Mouse (Mus musculus): ENCODE measurements at regions not wholly inside any gene's neighbourhood (a gene's known extent, or its start where the extent isn't known, plus 50 kb on each side); places are given as distances from the start of the nearest gene placed in this dataset.

- 90% methylated on average over 4 of the region's 4 CpGs for WGBS
- DNase-seq: no peak
- no peak overlapping the region for H3K4me3 ChIP-seq (replicated peaks; ENCODE audit: low read depth, low read length)
- H3K27me3 ChIP-seq (ENCODE audit: control insufficient read depth, insufficient read depth, low read length): no peaks in the 10 kb centered on the region
- H3K27ac ChIP-seq (replicated peaks; ENCODE audit: low read depth, low read length): no peak overlapping the region
- no peaks in the 10 kb centered on the region for H3K36me3 ChIP-seq (ENCODE audit: control insufficient read depth, insufficient read depth, low read length)
- H3K4me2 ChIP-seq (ENCODE audit: low read length): no peak overlapping the region
- H3K4me1 ChIP-seq (ENCODE audit: control insufficient read depth, insufficient read depth, low read length): no peaks in the 10 kb centered on the region
- H3K9ac ChIP-seq (replicated peaks; ENCODE audit: low read length): no peak overlapping the region
- no peaks in the 10 kb centered on the region for H3K9me3 ChIP-seq (ENCODE audit: control insufficient read depth, low read length)
- no peak for ATAC-seq (ENCODE audit: low FRiP score, low TSS enrichment)
Observed at GRCm38 (mm10) chr3:154513566-154513965, 82.9 kb upstream of the Cryz start.

DNA sequence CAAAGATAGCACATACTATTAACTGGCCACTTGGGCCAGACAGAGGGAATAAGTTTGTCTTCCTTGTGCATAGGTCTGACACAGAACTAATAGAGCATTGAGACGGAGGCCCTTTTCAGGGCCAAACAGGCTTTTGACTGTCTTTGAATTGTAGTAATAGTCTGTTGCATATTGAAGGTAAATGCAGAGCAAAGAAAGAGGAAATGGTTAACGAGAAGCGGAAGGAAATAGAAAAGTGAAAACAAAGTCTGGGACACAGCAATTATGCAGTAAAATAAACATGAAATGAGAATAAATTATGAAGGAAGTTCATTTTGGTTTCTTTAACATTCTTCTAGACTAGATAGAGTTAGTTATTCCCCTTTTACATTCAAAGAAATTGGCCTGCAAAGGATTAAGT, 86.4 kb upstream of the Cryz start:
- 82% methylated on average over 3 of the region's 3 CpGs for WGBS
- DNase-seq (no peak), ATAC-seq (ENCODE audit: low FRiP score, low TSS enrichment) (no peak)
- no peak overlapping the region for H3K4me2 ChIP-seq (ENCODE audit: low read length)
- H3K27ac ChIP-seq (replicated peaks; ENCODE audit: low read depth, low read length): no peak overlapping the region
- no peaks in the 10 kb centered on the region for H3K4me1 ChIP-seq (ENCODE audit: control insufficient read depth, insufficient read depth, low read length)
- H3K9ac ChIP-seq (replicated peaks; ENCODE audit: low read length): no peak overlapping the region
- no peak overlapping the region for H3K4me3 ChIP-seq (replicated peaks; ENCODE audit: low read depth, low read length)
- no peaks in the 10 kb centered on the region for H3K27me3 ChIP-seq (ENCODE audit: control insufficient read depth, insufficient read depth, low read length)
- H3K36me3 ChIP-seq (ENCODE audit: control insufficient read depth, insufficient read depth, low read length): no peaks in the 10 kb centered on the region
- H3K9me3 ChIP-seq (ENCODE audit: control insufficient read depth, low read length): no peaks in the 10 kb centered on the region

- Histone ChIP-seq H3K27ac (replicated peaks; ENCODE audit: low read depth, low read length) (no peak overlapping the region), H3K9me3 (ENCODE audit: control insufficient read depth, low read length) (no peaks in the 10 kb centered on the region), H3K9ac (replicated peaks; ENCODE audit: low read length) (no peak overlapping the region), H3K4me2 (ENCODE audit: low read length) (no peak overlapping the region), H3K27me3 (ENCODE audit: control insufficient read depth, insufficient read depth, low read length) (no peaks in the 10 kb centered on the region), H3K4me1 (ENCODE audit: control insufficient read depth, insufficient read depth, low read length) (no peaks in the 10 kb centered on the region), H3K4me3 (replicated peaks; ENCODE audit: low read depth, low read length) (no peak overlapping the region), H3K36me3 (ENCODE audit: control insufficient read depth, insufficient read depth, low read length) (no peaks in the 10 kb centered on the region)
- 78% methylated on average over 6 of the region's 6 CpGs for WGBS
- DNase-seq (peak; percentile 4), ATAC-seq (ENCODE audit: low FRiP score, low TSS enrichment) (no peak)
Observed at GRCm38 (mm10) chr3:154509394-154509793, 87.1 kb upstream of the Cryz start.

GRCm38 (mm10) chr3:154493387-154493920, 103.1 kb upstream of the Cryz start:
- H3K27ac ChIP-seq (replicated peaks; ENCODE audit: low read depth, low read length): no peak overlapping the region
- no peaks in the 10 kb centered on the region for H3K9me3 ChIP-seq (ENCODE audit: control insufficient read depth, low read length)
- no peaks in the 10 kb centered on the region for H3K36me3 ChIP-seq (ENCODE audit: control insufficient read depth, insufficient read depth, low read length)
- no peaks in the 10 kb centered on the region for H3K4me1 ChIP-seq (ENCODE audit: control insufficient read depth, insufficient read depth, low read length)
- WGBS: 90% methylated on average over 2 of the region's 2 CpGs
- no peaks in the 10 kb centered on the region for H3K27me3 ChIP-seq (ENCODE audit: control insufficient read depth, insufficient read depth, low read length)
- no peak overlapping the region for H3K4me2 ChIP-seq (ENCODE audit: low read length)
- DNase-seq (no peak), ATAC-seq (ENCODE audit: low FRiP score, low TSS enrichment) (no peak)
- H3K4me3 ChIP-seq (replicated peaks; ENCODE audit: low read depth, low read length): no peak overlapping the region
- no peak overlapping the region for H3K9ac ChIP-seq (replicated peaks; ENCODE audit: low read length)

GRCm38 (mm10) chr3:154472426-154472825, 124.1 kb upstream of the Cryz start:
- Histone ChIP-seq H3K27me3 (ENCODE audit: control insufficient read depth, insufficient read depth, low read length) (no peaks in the 10 kb centered on the region), H3K4me3 (replicated peaks; ENCODE audit: low read depth, low read length) (no peak overlapping the region), H3K27ac (replicated peaks; ENCODE audit: low read depth, low read length) (no peak overlapping the region), H3K9me3 (ENCODE audit: control insufficient read depth, low read length) (no peaks in the 10 kb centered on the region), H3K36me3 (ENCODE audit: control insufficient read depth, insufficient read depth, low read length) (no peaks in the 10 kb centered on the region), H3K9ac (replicated peaks; ENCODE audit: low read length) (no peak overlapping the region), H3K4me1 (ENCODE audit: control insufficient read depth, insufficient read depth, low read length) (peaks cover 8% of the 10 kb centered on the region), H3K4me2 (ENCODE audit: low read length) (no peak overlapping the region)
- WGBS: 90% methylated on average over 2 of the region's 2 CpGs
- ATAC-seq (ENCODE audit: low FRiP score, low TSS enrichment): no peak
- peak; percentile 14 for DNase-seq

GRCm38 (mm10) chr3:154467581-154468374, 128.7 kb upstream of the Cryz start:
- H3K4me1 ChIP-seq (ENCODE audit: control insufficient read depth, insufficient read depth, low read length): peaks cover 9% of the 10 kb centered on the region
- no peaks in the 10 kb centered on the region for H3K27me3 ChIP-seq (ENCODE audit: control insufficient read depth, insufficient read depth, low read length)
- no peaks in the 10 kb centered on the region for H3K36me3 ChIP-seq (ENCODE audit: control insufficient read depth, insufficient read depth, low read length)
- no peaks in the 10 kb centered on the region for H3K9me3 ChIP-seq (ENCODE audit: control insufficient read depth, low read length)
- DNase-seq (peak; percentile 83), ATAC-seq (ENCODE audit: low FRiP score, low TSS enrichment) (no peak; the same call in 1 of the 2 replicates)
- H3K27ac ChIP-seq (replicated peaks; ENCODE audit: low read depth, low read length): no peak overlapping the region
- H3K9ac ChIP-seq (replicated peaks; ENCODE audit: low read length): no peak overlapping the region
- WGBS: 30% methylated on average over 13 of the region's 13 CpGs
- H3K4me3 ChIP-seq (replicated peaks; ENCODE audit: low read depth, low read length): no peak overlapping the region
- H3K4me2 ChIP-seq (ENCODE audit: low read length): peak overlapping the region; percentile 8

DNA sequence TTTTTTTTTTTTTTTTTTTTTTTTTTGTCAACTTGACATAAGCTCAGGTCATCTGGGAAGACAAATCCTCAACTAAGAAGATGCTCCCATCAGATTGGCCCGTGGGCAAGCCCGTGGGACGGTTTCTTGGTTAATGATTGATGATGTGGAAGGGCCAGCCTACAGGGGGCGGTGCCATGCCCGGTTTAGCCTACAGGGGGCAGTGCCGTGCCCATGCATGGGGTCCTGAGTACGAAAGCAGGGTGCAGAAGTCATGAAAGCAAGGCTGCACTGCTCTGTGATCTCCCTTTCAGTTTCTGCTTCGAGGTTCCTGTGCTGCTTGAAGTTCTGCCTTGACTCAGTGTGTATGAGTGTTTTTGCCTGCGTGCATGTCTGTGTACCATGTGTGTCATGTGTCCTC, 127.7 kb upstream of the Lhx8 start:
- Histone ChIP-seq H3K27ac (replicated peaks; ENCODE audit: low read depth, low read length) (no peak overlapping the region), H3K4me2 (ENCODE audit: low read length) (no peak overlapping the region), H3K36me3 (ENCODE audit: control insufficient read depth, insufficient read depth, low read length) (no peaks in the 10 kb centered on the region), H3K27me3 (ENCODE audit: control insufficient read depth, insufficient read depth, low read length) (no peaks in the 10 kb centered on the region), H3K4me1 (ENCODE audit: control insufficient read depth, insufficient read depth, low read length) (no peaks in the 10 kb centered on the region), H3K9me3 (ENCODE audit: control insufficient read depth, low read length) (no peaks in the 10 kb centered on the region), H3K9ac (replicated peaks; ENCODE audit: low read length) (no peak overlapping the region), H3K4me3 (replicated peaks; ENCODE audit: low read depth, low read length) (no peak overlapping the region)
- WGBS: 83% methylated on average over 9 of the region's 9 CpGs
- no peak for DNase-seq
- ATAC-seq (ENCODE audit: low FRiP score, low TSS enrichment): no peak

DNA sequence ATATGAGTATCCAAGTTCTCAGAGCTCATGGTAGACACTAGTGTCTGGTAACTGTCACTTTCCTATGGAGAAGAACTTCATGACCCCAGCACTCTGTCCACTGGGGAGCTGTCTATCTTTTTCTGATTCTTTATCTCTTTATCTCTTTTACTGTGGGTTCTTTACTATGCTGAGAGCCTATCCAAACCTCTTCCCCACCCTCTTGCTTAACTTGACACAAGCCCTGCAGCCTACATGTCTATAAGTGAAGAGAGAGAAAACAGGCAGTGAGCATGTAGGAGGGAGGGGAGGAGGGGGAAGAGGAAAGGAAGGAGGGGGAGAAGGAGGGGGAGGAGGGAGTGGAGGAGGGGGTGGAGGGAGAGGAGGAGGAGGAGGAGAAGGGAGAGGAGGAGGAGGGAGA, 122.6 kb upstream of the Lhx8 start:
- no peaks in the 10 kb centered on the region for H3K9me3 ChIP-seq (ENCODE audit: control insufficient read depth, low read length)
- DNase-seq (no peak), ATAC-seq (ENCODE audit: low FRiP score, low TSS enrichment) (no peak)
- H3K4me2 ChIP-seq (ENCODE audit: low read length): no peak overlapping the region
- H3K27ac ChIP-seq (replicated peaks; ENCODE audit: low read depth, low read length): no peak overlapping the region
- H3K36me3 ChIP-seq (ENCODE audit: control insufficient read depth, insufficient read depth, low read length): no peaks in the 10 kb centered on the region
- no peaks in the 10 kb centered on the region for H3K27me3 ChIP-seq (ENCODE audit: control insufficient read depth, insufficient read depth, low read length)
- H3K4me3 ChIP-seq (replicated peaks; ENCODE audit: low read depth, low read length): no peak overlapping the region
- H3K9ac ChIP-seq (replicated peaks; ENCODE audit: low read length): no peak overlapping the region
- no peaks in the 10 kb centered on the region for H3K4me1 ChIP-seq (ENCODE audit: control insufficient read depth, insufficient read depth, low read length)

- Histone ChIP-seq H3K4me3 (replicated peaks; ENCODE audit: low read depth, low read length) (no peak overlapping the region), H3K9ac (replicated peaks; ENCODE audit: low read length) (no peak overlapping the region), H3K4me1 (ENCODE audit: control insufficient read depth, insufficient read depth, low read length) (no peaks in the 10 kb centered on the region), H3K27ac (replicated peaks; ENCODE audit: low read depth, low read length) (no peak overlapping the region), H3K9me3 (ENCODE audit: control insufficient read depth, low read length) (no peaks in the 10 kb centered on the region), H3K27me3 (ENCODE audit: control insufficient read depth, insufficient read depth, low read length) (no peaks in the 10 kb centered on the region), H3K4me2 (ENCODE audit: low read length) (no peak overlapping the region), H3K36me3 (ENCODE audit: control insufficient read depth, insufficient read depth, low read length) (no peaks in the 10 kb centered on the region)
- DNase-seq (no peak), ATAC-seq (ENCODE audit: low FRiP score, low TSS enrichment) (no peak)
- WGBS: 89% methylated on average over 6 of the region's 6 CpGs
Observed at GRCm38 (mm10) chr3:154452585-154452984, 122.1 kb upstream of the Lhx8 start.
